Mouse (Mus musculus): ENCODE data around the gene Tsc22d1. TPM values are rescaled to one million over a fixed set of nuclear protein-coding genes. Genes with fewer than 3 reads are reported as not detected.

The Tsc22d1 gene
- total and polyA plus RNA-seq, 3 experiments, result 7.0 to 26.4 (median 14.6) TPM

GRCm38 (mm10) chr14:76416366-76417040 lies 1.7 kb downstream of the Tsc22d1 start:
- TF ChIP-seq TAL1 (conservative IDR thresholded peaks at IDR 0.05; ENCODE audit: low read depth, low read length) (no peak), CTCF (IDR thresholded peaks at IDR 0.05; ENCODE audit: low read depth, low read length) (no peak), POLR2AphosphoS5 (IDR thresholded peaks at IDR 0.05; ENCODE audit: insufficient replicate concordance, low read depth, low read length) (no peak)
- no peaks in the 10 kb centered on the region for H3K4me1 ChIP-seq (ENCODE audit: insufficient read depth, low read depth, low read length)
- H3K4me3 ChIP-seq (ENCODE audit: low read depth, low read length), result no peak overlapping the region
- H3K27me3 ChIP-seq (ENCODE audit: insufficient read depth, low read length), result no peaks in the 10 kb centered on the region
- DNase-seq (ENCODE audit: low spot score), result no peak
- ATAC-seq (ENCODE audit: extremely low read depth, insufficient number of reproducible peaks, low FRiP score, poor library complexity, severe bottlenecking), result no peak
- H3K36me3 ChIP-seq (replicated peaks), result no peaks in the 10 kb centered on the region
- peaks cover 47% of the 10 kb centered on the region for H3K9me3 ChIP-seq (replicated peaks)

GRCm38 (mm10) chr14:76417346-76417745 lies 2.6 kb downstream of the Tsc22d1 start:
- no peak for ATAC-seq (ENCODE audit: extremely low read depth, insufficient number of reproducible peaks, low FRiP score, poor library complexity, severe bottlenecking)
- no peaks in the 10 kb centered on the region for H3K27me3 ChIP-seq (ENCODE audit: insufficient read depth, low read length)

GRCm38 (mm10) chr14:76420726-76421125 lies 6.0 kb downstream of the Tsc22d1 start:
- peaks cover 33% of the 10 kb centered on the region for H3K9me3 ChIP-seq (replicated peaks)
- H3K4me1 ChIP-seq (ENCODE audit: insufficient read depth, low read depth, low read length), result no peaks in the 10 kb centered on the region
- no peaks in the 10 kb centered on the region for H3K36me3 ChIP-seq (replicated peaks)
- ATAC-seq (ENCODE audit: extremely low read depth, insufficient number of reproducible peaks, low FRiP score, poor library complexity, severe bottlenecking) (no peak), DNase-seq (ENCODE audit: low spot score) (no peak)
- no peak overlapping the region for H3K4me3 ChIP-seq (ENCODE audit: low read depth, low read length)
- no peaks in the 10 kb centered on the region for H3K27me3 ChIP-seq (ENCODE audit: insufficient read depth, low read length)
- no peak for TF ChIP-seq CTCF (IDR thresholded peaks at IDR 0.05; ENCODE audit: low read depth, low read length)
- TF ChIP-seq GATA1 (IDR thresholded peaks at IDR 0.05; ENCODE audit: borderline replicate concordance, low read length), result no peak
- no peak for TF ChIP-seq TAL1 (conservative IDR thresholded peaks at IDR 0.05; ENCODE audit: low read depth, low read length)
- no peak for TF ChIP-seq POLR2AphosphoS5 (IDR thresholded peaks at IDR 0.05; ENCODE audit: insufficient replicate concordance, low read depth, low read length)
- no peak for TF ChIP-seq GATA2 (IDR thresholded peaks at IDR 0.05; ENCODE audit: borderline replicate concordance, low read depth, low read length)

More at GRCm38 (mm10) chr14:76417346-76417745, 2.6 kb downstream of the Tsc22d1 start:
- Histone ChIP-seq H3K4me3 (ENCODE audit: low read depth, low read length) (no peak overlapping the region), H3K4me1 (ENCODE audit: insufficient read depth, low read depth, low read length) (no peaks in the 10 kb centered on the region), H3K36me3 (replicated peaks) (no peaks in the 10 kb centered on the region), H3K9me3 (replicated peaks) (peaks cover 45% of the 10 kb centered on the region)
- no peak for DNase-seq (ENCODE audit: low spot score)
- TF ChIP-seq GATA1 (IDR thresholded peaks at IDR 0.05; ENCODE audit: borderline replicate concordance, low read length) (no peak), POLR2AphosphoS5 (IDR thresholded peaks at IDR 0.05; ENCODE audit: insufficient replicate concordance, low read depth, low read length) (no peak), GATA2 (IDR thresholded peaks at IDR 0.05; ENCODE audit: borderline replicate concordance, low read depth, low read length) (no peak), TAL1 (conservative IDR thresholded peaks at IDR 0.05; ENCODE audit: low read depth, low read length) (no peak), CTCF (IDR thresholded peaks at IDR 0.05; ENCODE audit: low read depth, low read length) (no peak)

- no peaks in the 10 kb centered on the region for H3K27me3 ChIP-seq (ENCODE audit: insufficient read depth, low read length)
- DNase-seq (ENCODE audit: low spot score) (no peak), ATAC-seq (ENCODE audit: extremely low read depth, insufficient number of reproducible peaks, low FRiP score, poor library complexity, severe bottlenecking) (no peak)
- H3K4me3 ChIP-seq (ENCODE audit: low read depth, low read length), result no peak overlapping the region
- H3K9me3 ChIP-seq (replicated peaks), result peaks cover 32% of the 10 kb centered on the region
- TF ChIP-seq POLR2AphosphoS5 (IDR thresholded peaks at IDR 0.05; ENCODE audit: insufficient replicate concordance, low read depth, low read length), result no peak
- TF ChIP-seq GATA1 (IDR thresholded peaks at IDR 0.05; ENCODE audit: borderline replicate concordance, low read length), result no peak
- no peak for TF ChIP-seq TAL1 (conservative IDR thresholded peaks at IDR 0.05; ENCODE audit: low read depth, low read length)
- TF ChIP-seq CTCF (IDR thresholded peaks at IDR 0.05; ENCODE audit: low read depth, low read length), result no peak
- no peak for TF ChIP-seq GATA2 (IDR thresholded peaks at IDR 0.05; ENCODE audit: borderline replicate concordance, low read depth, low read length)
- no peaks in the 10 kb centered on the region for H3K4me1 ChIP-seq (ENCODE audit: insufficient read depth, low read depth, low read length)
- no peaks in the 10 kb centered on the region for H3K36me3 ChIP-seq (replicated peaks)
Measured at GRCm38 (mm10) chr14:76421162-76421561, 6.4 kb downstream of the Tsc22d1 start.

- H3K4me1 ChIP-seq (ENCODE audit: insufficient read depth, low read depth, low read length), result no peaks in the 10 kb centered on the region
- peaks cover 18% of the 10 kb centered on the region for H3K9me3 ChIP-seq (replicated peaks)
- no peaks in the 10 kb centered on the region for H3K27me3 ChIP-seq (ENCODE audit: insufficient read depth, low read length)
- ATAC-seq (ENCODE audit: extremely low read depth, insufficient number of reproducible peaks, low FRiP score, poor library complexity, severe bottlenecking) (no peak), DNase-seq (ENCODE audit: low spot score) (no peak)
- no peak overlapping the region for H3K4me3 ChIP-seq (ENCODE audit: low read depth, low read length)
- TF ChIP-seq GATA2 (IDR thresholded peaks at IDR 0.05; ENCODE audit: borderline replicate concordance, low read depth, low read length) (no peak), TAL1 (conservative IDR thresholded peaks at IDR 0.05; ENCODE audit: low read depth, low read length) (no peak), CTCF (IDR thresholded peaks at IDR 0.05; ENCODE audit: low read depth, low read length) (no peak), POLR2AphosphoS5 (IDR thresholded peaks at IDR 0.05; ENCODE audit: insufficient replicate concordance, low read depth, low read length) (no peak), GATA1 (IDR thresholded peaks at IDR 0.05; ENCODE audit: borderline replicate concordance, low read length) (no peak)
- no peaks in the 10 kb centered on the region for H3K36me3 ChIP-seq (replicated peaks)
Measured at GRCm38 (mm10) chr14:76425422-76425821, 10.7 kb downstream of the Tsc22d1 start.

GRCm38 (mm10) chr14:76425986-76426530 lies 11.3 kb downstream of the Tsc22d1 start:
- H3K27me3 ChIP-seq (ENCODE audit: insufficient read depth, low read length), result no peaks in the 10 kb centered on the region
- H3K36me3 ChIP-seq (replicated peaks), result no peaks in the 10 kb centered on the region
- TF ChIP-seq TAL1 (conservative IDR thresholded peaks at IDR 0.05; ENCODE audit: low read depth, low read length), result no peak
- no peak for TF ChIP-seq GATA2 (IDR thresholded peaks at IDR 0.05; ENCODE audit: borderline replicate concordance, low read depth, low read length)
- TF ChIP-seq CTCF (IDR thresholded peaks at IDR 0.05; ENCODE audit: low read depth, low read length), result no peak
- TF ChIP-seq GATA1 (IDR thresholded peaks at IDR 0.05; ENCODE audit: borderline replicate concordance, low read length), result no peak
- TF ChIP-seq POLR2AphosphoS5 (IDR thresholded peaks at IDR 0.05; ENCODE audit: insufficient replicate concordance, low read depth, low read length), result no peak
- H3K9me3 ChIP-seq (replicated peaks), result peaks cover 18% of the 10 kb centered on the region
- no peaks in the 10 kb centered on the region for H3K4me1 ChIP-seq (ENCODE audit: insufficient read depth, low read depth, low read length)
- DNase-seq (ENCODE audit: low spot score), result no peak
- no peak overlapping the region for H3K4me3 ChIP-seq (ENCODE audit: low read depth, low read length)
- no peak for ATAC-seq (ENCODE audit: extremely low read depth, insufficient number of reproducible peaks, low FRiP score, poor library complexity, severe bottlenecking)

All from G1E (cell line).